Mouse (Mus musculus): ENCODE data around the gene Arhgap9. TPM values are rescaled to one million over a fixed set of nuclear protein-coding genes. Genes with fewer than 3 reads are reported as not detected.

Gene Arhgap9
- polyA plus RNA-seq, 1 experiment from 2014 or later: 1.7 TPM

DNA sequence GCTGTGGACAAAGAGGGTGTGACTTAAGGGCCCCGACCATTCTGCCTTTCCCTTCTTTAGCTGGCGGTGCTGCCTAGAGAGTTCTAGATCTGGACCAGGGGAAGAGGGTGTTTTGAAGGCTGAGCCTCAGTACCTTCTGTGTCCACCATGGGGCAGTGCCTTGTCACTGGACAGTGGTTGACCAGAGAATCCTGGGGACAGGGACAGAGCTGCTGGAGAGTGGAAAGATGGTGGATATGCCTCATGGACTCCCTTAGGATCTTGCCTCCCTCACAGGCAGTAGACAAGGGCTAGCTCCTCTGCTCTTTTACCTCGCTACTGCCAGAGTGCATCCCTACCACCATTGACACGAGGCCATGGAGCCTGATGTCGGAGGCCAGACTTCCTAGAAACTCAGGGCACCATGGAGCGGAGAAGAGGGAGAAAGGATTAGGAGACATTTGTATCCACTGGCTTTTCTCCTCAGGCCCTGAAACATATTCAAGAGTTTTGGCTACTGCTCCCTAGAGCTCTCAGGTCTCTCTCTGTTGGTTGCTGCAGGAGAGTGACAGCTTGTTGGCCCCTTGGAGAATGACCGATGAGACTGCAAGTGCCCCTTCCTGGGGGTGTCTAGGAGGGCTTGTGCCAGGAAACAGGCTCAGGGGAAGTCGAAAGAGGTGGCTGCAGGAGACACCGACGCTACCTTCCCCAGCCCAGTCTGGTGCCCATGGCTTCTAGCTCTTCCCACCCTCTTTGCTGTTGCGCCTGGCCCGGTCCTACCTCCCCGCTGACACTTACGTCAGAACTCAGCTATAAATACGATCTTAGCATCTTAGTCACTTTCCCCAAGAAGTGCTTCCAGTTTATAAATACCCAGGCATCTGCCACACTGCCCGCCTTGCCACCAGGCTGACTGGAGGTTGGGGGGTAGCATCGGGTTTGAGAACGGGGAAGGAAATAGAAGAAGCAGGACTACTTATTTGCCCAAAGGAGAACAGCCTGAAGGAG lies 32.4 kb downstream of the Arhgap9 start, which contains the start of gene Inhbe:
TSS of gene Inhbe (minus strand) at position 503 of the 987 bp plus-strand sequence.
- Histone ChIP-seq H3K36me3 (ENCODE audit: control insufficient read depth, insufficient read depth, low read length) (no peaks in the 10 kb centered on the region), H3K4me3 (ENCODE audit: low read depth, low read length) (no peak within 1 kb of the TSS), H3K27ac (ENCODE audit: low read depth, low read length) (no peak within 1 kb of the TSS), H3K9ac (ENCODE audit: low read length) (no peak within 1 kb of the TSS), H3K4me1 (replicated peaks; ENCODE audit: control insufficient read depth, insufficient read depth, low read length) (peaks cover 2% of the 10 kb centered on the region; the same call in 1 of the 2 replicates), H3K9me3 (ENCODE audit: control insufficient read depth, low read length) (no peaks in the 10 kb centered on the region), H3K27me3 (ENCODE audit: control insufficient read depth, insufficient read depth, low read length) (no peaks in the 10 kb centered on the region), H3K4me2 (ENCODE audit: low read depth, low read length, severe bottlenecking) (no peak within 1 kb of the TSS)
- DNase-seq (ENCODE audit: low spot score): no peak
- no peak for ATAC-seq (replicated peaks; ENCODE audit: low FRiP score)
- 85% methylated on average over 18 of the region's 18 CpGs for WGBS

DNA sequence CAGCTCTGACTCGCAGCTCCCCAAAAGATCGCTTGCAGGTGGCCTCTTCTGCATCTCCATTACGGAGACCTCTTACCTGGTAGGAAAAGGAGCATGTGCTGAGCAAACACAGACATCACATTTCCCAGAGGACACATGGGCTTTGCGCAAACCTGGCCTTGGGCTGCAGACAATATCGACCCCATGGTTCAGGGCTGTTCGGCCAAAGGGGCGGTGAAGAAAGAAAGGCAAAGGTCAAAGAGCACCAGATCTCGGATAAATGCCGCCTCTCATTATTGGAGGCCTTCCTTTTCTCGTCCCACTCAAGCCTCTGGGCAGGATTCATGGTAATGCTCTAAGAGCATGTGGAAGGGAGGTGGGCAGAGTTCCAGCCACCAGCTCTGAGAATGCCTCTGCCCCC lies 33.6 kb downstream of the Arhgap9 start:
- ATAC-seq (replicated peaks; ENCODE audit: low FRiP score): no peak
- no peaks in the 10 kb centered on the region for H3K9me3 ChIP-seq (ENCODE audit: control insufficient read depth, low read length)
- WGBS: 62% methylated on average over 10 of the region's 10 CpGs
- H3K27ac ChIP-seq (ENCODE audit: low read depth, low read length): no peak overlapping the region
- no peaks in the 10 kb centered on the region for H3K36me3 ChIP-seq (ENCODE audit: control insufficient read depth, insufficient read depth, low read length)
- H3K4me1 ChIP-seq (replicated peaks; ENCODE audit: control insufficient read depth, insufficient read depth, low read length): peaks cover 2% of the 10 kb centered on the region; the same call in 1 of the 2 replicates
- DNase-seq (ENCODE audit: low spot score): no peak
- H3K4me3 ChIP-seq (ENCODE audit: low read depth, low read length): no peak overlapping the region
- no peaks in the 10 kb centered on the region for H3K27me3 ChIP-seq (ENCODE audit: control insufficient read depth, insufficient read depth, low read length)
- no peak overlapping the region for H3K4me2 ChIP-seq (ENCODE audit: low read depth, low read length, severe bottlenecking)
- no peak overlapping the region for H3K9ac ChIP-seq (ENCODE audit: low read length)

DNA sequence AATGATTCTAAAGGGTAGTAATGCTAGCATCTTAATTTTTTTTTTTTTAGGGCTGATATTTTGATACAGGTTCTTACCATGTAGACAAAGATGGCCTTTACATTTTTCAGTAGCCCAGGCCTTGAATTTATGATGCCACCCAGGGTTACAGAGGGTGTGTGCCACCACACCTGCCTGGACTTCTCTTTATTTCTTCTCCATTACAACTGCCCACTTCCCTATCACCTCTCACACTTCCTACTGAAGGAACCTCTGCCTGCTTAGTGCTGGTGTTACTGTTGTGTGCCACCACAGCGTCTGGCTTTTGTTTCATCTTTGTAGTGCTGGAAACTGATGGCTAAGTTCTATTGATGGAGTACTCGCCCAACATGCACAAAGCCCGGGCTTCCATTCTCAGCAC lies 39.0 kb downstream of the Arhgap9 start:
- H3K4me2 ChIP-seq (ENCODE audit: low read depth, low read length, severe bottlenecking): no peak overlapping the region
- 89% methylated on average over 3 of the region's 3 CpGs for WGBS
- no peak overlapping the region for H3K27ac ChIP-seq (ENCODE audit: low read depth, low read length)
- ATAC-seq (replicated peaks; ENCODE audit: low FRiP score): no peak
- no peak for DNase-seq (ENCODE audit: low spot score)
- no peaks in the 10 kb centered on the region for H3K36me3 ChIP-seq (ENCODE audit: control insufficient read depth, insufficient read depth, low read length)
- no peak overlapping the region for H3K4me3 ChIP-seq (ENCODE audit: low read depth, low read length)
- H3K27me3 ChIP-seq (ENCODE audit: control insufficient read depth, insufficient read depth, low read length): no peaks in the 10 kb centered on the region
- no peaks in the 10 kb centered on the region for H3K4me1 ChIP-seq (replicated peaks; ENCODE audit: control insufficient read depth, insufficient read depth, low read length)
- H3K9me3 ChIP-seq (ENCODE audit: control insufficient read depth, low read length): no peaks in the 10 kb centered on the region
- H3K9ac ChIP-seq (ENCODE audit: low read length): no peak overlapping the region

DNA sequence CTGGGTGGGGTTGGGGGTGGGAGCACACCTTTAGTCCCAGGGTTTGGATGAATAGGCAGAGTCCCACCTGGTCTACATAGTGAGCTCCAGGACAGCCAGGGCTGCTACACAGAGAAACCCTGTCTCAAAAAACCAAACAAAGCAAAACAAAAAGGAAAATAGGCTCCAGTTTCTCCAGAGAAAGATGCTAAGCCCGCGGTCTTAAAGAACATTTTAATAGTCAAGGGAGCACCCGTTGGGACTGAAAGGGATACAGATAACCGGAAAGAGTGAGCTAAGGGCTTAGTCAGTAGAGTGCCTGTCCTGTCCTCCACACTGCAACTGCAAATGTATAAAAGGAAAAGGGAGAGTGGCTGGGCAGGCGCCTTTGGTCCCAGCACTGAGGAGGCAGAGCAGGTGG lies 45.4 kb downstream of the Arhgap9 start:
- Histone ChIP-seq H3K4me1 (replicated peaks; ENCODE audit: control insufficient read depth, insufficient read depth, low read length) (peaks cover 2% of the 10 kb centered on the region; the same call in 1 of the 2 replicates), H3K27me3 (ENCODE audit: control insufficient read depth, insufficient read depth, low read length) (no peaks in the 10 kb centered on the region), H3K4me3 (ENCODE audit: low read depth, low read length) (no peak overlapping the region), H3K27ac (ENCODE audit: low read depth, low read length) (no peak overlapping the region), H3K4me2 (ENCODE audit: low read depth, low read length, severe bottlenecking) (no peak overlapping the region), H3K36me3 (ENCODE audit: control insufficient read depth, insufficient read depth, low read length) (no peaks in the 10 kb centered on the region), H3K9me3 (ENCODE audit: control insufficient read depth, low read length) (no peaks in the 10 kb centered on the region), H3K9ac (ENCODE audit: low read length) (no peak overlapping the region)
- 74% methylated on average over 5 of the region's 5 CpGs for WGBS
- DNase-seq (ENCODE audit: low spot score) (no peak), ATAC-seq (replicated peaks; ENCODE audit: low FRiP score) (no peak)

DNA sequence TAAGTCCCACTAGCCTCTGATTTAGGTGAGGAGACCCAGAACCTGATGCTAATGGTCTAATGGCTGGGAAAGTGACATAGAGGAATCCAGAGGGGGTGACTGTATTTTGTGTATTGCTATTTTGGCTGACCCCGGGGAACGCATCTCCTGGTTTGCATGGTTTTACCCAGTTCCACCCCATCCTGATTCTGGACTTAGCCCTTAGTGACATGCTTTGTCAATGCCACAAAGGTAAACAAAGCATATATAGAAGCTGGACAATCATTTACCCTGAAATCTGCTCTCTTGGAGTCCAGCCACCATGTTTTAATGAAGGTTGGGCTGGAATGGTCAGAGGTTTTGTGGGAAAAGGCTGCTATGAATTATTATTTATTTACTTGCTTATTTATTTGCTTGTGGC lies 46.5 kb downstream of the Arhgap9 start:
- ATAC-seq (replicated peaks; ENCODE audit: low FRiP score): no peak

DNA sequence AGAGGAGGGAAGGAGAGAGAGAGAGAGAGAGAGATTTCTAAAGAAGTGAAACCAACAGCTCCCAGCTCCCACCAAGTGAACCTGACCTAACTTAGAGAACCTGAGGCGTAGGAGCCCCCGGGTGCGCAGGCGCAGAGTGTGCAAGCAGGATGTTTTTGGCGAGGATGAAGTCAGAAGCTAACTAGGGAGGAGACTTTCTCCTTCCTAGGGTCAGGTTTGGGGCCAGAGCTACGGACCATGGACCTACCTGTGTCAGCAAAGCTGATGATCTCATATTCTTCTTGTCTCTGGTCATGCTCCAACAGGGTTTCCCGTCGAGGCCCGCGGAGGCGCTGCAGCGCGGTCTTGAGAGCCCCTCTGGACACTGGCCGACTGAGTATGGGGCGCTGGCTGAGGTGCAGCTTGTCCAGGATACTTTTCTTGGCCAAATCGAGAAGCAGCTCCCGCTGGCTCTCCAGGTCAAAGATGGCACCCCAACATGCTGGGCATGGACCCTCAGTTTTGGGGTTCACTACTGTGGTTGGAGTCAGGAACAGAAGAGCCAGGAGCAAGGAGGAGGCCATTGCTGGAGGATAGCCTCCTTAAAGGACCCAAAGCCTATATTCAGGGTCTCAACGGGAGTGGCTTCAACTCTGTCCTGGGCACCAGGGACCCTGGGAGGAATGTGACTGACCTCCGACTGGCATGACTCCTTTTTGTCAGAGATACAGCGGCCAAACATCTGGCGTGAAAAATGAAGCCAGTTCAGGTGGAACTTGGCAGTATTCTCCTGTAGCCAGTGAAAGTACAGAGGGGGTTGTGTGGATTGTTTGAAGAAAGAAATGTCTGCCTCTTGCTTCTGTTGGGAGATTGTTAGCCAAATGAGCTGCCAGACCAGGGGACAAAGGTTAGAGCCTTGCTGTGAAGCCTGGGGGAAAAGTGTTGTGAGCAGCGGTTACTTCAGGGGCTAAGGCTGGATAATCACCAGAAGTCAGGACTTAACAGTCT lies 48.4 kb downstream of the Arhgap9 start, which contains the start of gene Inhbc:
TSS of gene Inhbc (minus strand) at position 598 of the 987 bp plus-strand sequence.
- Histone ChIP-seq H3K27ac (ENCODE audit: low read depth, low read length) (no peak within 1 kb of the TSS), H3K4me1 (replicated peaks; ENCODE audit: control insufficient read depth, insufficient read depth, low read length) (peaks cover 2% of the 10 kb centered on the region; the same call in 1 of the 2 replicates), H3K4me2 (ENCODE audit: low read depth, low read length, severe bottlenecking) (no peak within 1 kb of the TSS), H3K27me3 (ENCODE audit: control insufficient read depth, insufficient read depth, low read length) (no peaks in the 10 kb centered on the region), H3K9ac (ENCODE audit: low read length) (no peak within 1 kb of the TSS), H3K9me3 (ENCODE audit: control insufficient read depth, low read length) (no peaks in the 10 kb centered on the region), H3K4me3 (ENCODE audit: low read depth, low read length) (no peak within 1 kb of the TSS), H3K36me3 (ENCODE audit: control insufficient read depth, insufficient read depth, low read length) (no peaks in the 10 kb centered on the region)
- DNase-seq (ENCODE audit: low spot score) (no peak), ATAC-seq (replicated peaks; ENCODE audit: low FRiP score) (no peak)
- WGBS: 78% methylated on average over 22 of the region's 22 CpGs

More for the DNA sequence above, 46.5 kb downstream of the Arhgap9 start:
- Histone ChIP-seq H3K4me3 (ENCODE audit: low read depth, low read length) (no peak overlapping the region), H3K9ac (ENCODE audit: low read length) (no peak overlapping the region), H3K27me3 (ENCODE audit: control insufficient read depth, insufficient read depth, low read length) (no peaks in the 10 kb centered on the region), H3K9me3 (ENCODE audit: control insufficient read depth, low read length) (no peaks in the 10 kb centered on the region), H3K27ac (ENCODE audit: low read depth, low read length) (no peak overlapping the region), H3K4me2 (ENCODE audit: low read depth, low read length, severe bottlenecking) (no peak overlapping the region), H3K4me1 (replicated peaks; ENCODE audit: control insufficient read depth, insufficient read depth, low read length) (peaks cover 2% of the 10 kb centered on the region; the same call in 1 of the 2 replicates), H3K36me3 (ENCODE audit: control insufficient read depth, insufficient read depth, low read length) (no peaks in the 10 kb centered on the region)
- WGBS: 75% methylated on average over 2 of the region's 2 CpGs
- DNase-seq (ENCODE audit: low spot score): no peak

DNA sequence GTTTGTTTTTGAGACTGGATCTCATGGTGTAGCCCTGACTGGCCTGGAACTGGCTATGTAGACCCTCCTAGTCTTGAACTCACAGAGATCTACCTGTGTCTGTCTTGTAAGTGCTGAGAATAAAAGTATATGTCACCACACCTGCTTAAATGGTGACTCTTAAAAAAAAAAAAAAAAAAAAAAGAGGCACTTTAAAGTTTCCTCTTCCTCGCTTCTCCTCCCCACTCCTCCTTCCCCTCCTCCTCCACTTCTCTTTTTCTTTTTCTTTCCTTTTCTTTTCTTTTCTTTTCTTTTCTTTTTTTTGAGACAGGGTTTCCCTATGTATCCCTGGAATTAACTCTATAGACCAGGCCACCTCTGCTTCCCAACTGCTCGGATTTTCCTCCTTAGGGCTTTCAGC lies 49.3 kb downstream of the Arhgap9 start:
- Histone ChIP-seq H3K9me3 (ENCODE audit: control insufficient read depth, low read length) (no peaks in the 10 kb centered on the region), H3K27me3 (ENCODE audit: control insufficient read depth, insufficient read depth, low read length) (no peaks in the 10 kb centered on the region), H3K4me2 (ENCODE audit: low read depth, low read length, severe bottlenecking) (no peak overlapping the region), H3K4me3 (ENCODE audit: low read depth, low read length) (no peak overlapping the region), H3K4me1 (replicated peaks; ENCODE audit: control insufficient read depth, insufficient read depth, low read length) (peaks cover 2% of the 10 kb centered on the region; the same call in 1 of the 2 replicates), H3K9ac (ENCODE audit: low read length) (no peak overlapping the region), H3K27ac (ENCODE audit: low read depth, low read length) (no peak overlapping the region), H3K36me3 (ENCODE audit: control insufficient read depth, insufficient read depth, low read length) (no peaks in the 10 kb centered on the region)
- DNase-seq (ENCODE audit: low spot score) (no peak), ATAC-seq (replicated peaks; ENCODE audit: low FRiP score) (no peak)
- WGBS: 53% methylated on average over 2 of the region's 2 CpGs

DNA sequence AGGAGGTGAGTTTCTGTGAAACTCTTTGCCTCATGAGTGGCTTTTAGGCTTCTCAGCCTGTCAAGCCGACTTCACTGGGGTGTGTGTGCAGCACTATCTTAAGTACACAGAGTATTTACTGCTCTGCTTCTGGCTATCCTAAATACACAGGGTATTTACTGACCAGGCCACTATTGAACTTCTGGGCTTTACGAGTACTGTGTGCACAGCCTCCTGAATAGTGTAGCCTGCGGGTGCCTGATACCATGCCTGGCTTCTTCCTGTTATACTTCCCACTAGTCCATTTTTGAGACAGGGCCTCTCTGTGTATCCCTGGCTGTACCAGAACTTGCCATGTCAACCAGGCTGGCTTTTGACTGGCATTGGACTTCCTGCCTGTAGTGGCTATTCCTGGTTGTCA lies 55.9 kb downstream of the Arhgap9 start:
- H3K4me2 ChIP-seq (ENCODE audit: low read depth, low read length, severe bottlenecking): no peak overlapping the region
- H3K27me3 ChIP-seq (ENCODE audit: control insufficient read depth, insufficient read depth, low read length): no peaks in the 10 kb centered on the region
- H3K27ac ChIP-seq (ENCODE audit: low read depth, low read length): no peak overlapping the region
- no peak overlapping the region for H3K4me3 ChIP-seq (ENCODE audit: low read depth, low read length)
- no peaks in the 10 kb centered on the region for H3K9me3 ChIP-seq (ENCODE audit: control insufficient read depth, low read length)
- ATAC-seq (replicated peaks; ENCODE audit: low FRiP score): no peak
- no peaks in the 10 kb centered on the region for H3K4me1 ChIP-seq (replicated peaks; ENCODE audit: control insufficient read depth, insufficient read depth, low read length)
- no peak for DNase-seq (ENCODE audit: low spot score)
- no peaks in the 10 kb centered on the region for H3K36me3 ChIP-seq (ENCODE audit: control insufficient read depth, insufficient read depth, low read length)
- H3K9ac ChIP-seq (ENCODE audit: low read length): no peak overlapping the region
- 72% methylated on average over 3 of the region's 3 CpGs for WGBS
